Mouse (Mus musculus) myocyte (in vitro differentiated cells): ENCODE results near the gene Cpn2.

Experiments
- CEBPB ChIP-seq: IDR thresholded peaks from 2 replicates; pipeline ENCODE4 v1.6.1; 2011; ENCODE audit warnings: mild to moderate bottlenecking, moderate library complexity; ENCODE audit not compliant: poor library complexity, insufficient read depth, severe bottlenecking
- E2F4 ChIP-seq: IDR thresholded peaks from one replicate; pipeline ENCODE4 v1.6.1; 2011; ENCODE audit warnings: mild to moderate bottlenecking, control low read depth, moderate library complexity; ENCODE audit not compliant: insufficient read depth
- MAX ChIP-seq: IDR thresholded peaks from one replicate; pipeline ENCODE4 v1.6.1; 2011; ENCODE audit warnings: low read depth, mild to moderate bottlenecking, control low read depth
- MYOD1 ChIP-seq, 3 experiments: IDR thresholded peaks; one replicate each; pipeline ENCODE4 v1.6.1; 2011; ENCODE audit warnings: control low read depth in 2 of 3, low read depth in 2 of 3, mild to moderate bottlenecking in 2 of 3, moderate library complexity in 1 of 3; ENCODE audit not compliant: insufficient read length in 2 of 3, control insufficient read depth in 1 of 3
- MYOG ChIP-seq, 3 experiments: IDR thresholded peaks; one replicate each; pipeline ENCODE4 v1.6.1; 2011; ENCODE audit warnings: control low read depth in 2 of 3, low read depth in 2 of 3, mild to moderate bottlenecking in 2 of 3; ENCODE audit not compliant: insufficient read length in 2 of 3, control insufficient read depth in 1 of 3, insufficient read depth in 1 of 3
- POLR2A ChIP-seq: IDR thresholded peaks from one replicate; pipeline ENCODE4 v1.6.1; 2011; ENCODE audit warnings: low read depth, mild to moderate bottlenecking, control low read depth, moderate library complexity; ENCODE audit not compliant: insufficient read length
- POLR2AphosphoS2 ChIP-seq: IDR thresholded peaks from one replicate; pipeline ENCODE4 v1.6.1; 2011; ENCODE audit warnings: low read depth, control low read depth; ENCODE audit not compliant: insufficient read length
- REST ChIP-seq: IDR thresholded peaks from one replicate; pipeline ENCODE4 v1.6.1; 2011; ENCODE audit warnings: mild to moderate bottlenecking, control low read depth, moderate library complexity; ENCODE audit not compliant: insufficient read depth, insufficient read length
- SRF ChIP-seq: IDR thresholded peaks from one replicate; pipeline ENCODE4 v1.6.1; 2011; ENCODE audit warnings: low read depth; ENCODE audit not compliant: control insufficient read depth, insufficient read length
- TCF12 ChIP-seq: IDR thresholded peaks from one replicate; pipeline ENCODE4 v1.6.1; 2011; ENCODE audit warnings: mild to moderate bottlenecking, control low read depth; ENCODE audit not compliant: poor library complexity, insufficient read depth, severe bottlenecking
- TCF3 ChIP-seq: IDR thresholded peaks from one replicate; pipeline ENCODE4 v1.6.1; 2011; ENCODE audit warnings: low read depth, control low read depth; ENCODE audit not compliant: insufficient read length
- USF1 ChIP-seq: IDR thresholded peaks from one replicate; pipeline ENCODE4 v1.6.1; 2011; ENCODE audit warnings: low read depth, mild to moderate bottlenecking, control low read depth, moderate library complexity

- no peak for TF ChIP-seq MYOD1 (IDR thresholded peaks at IDR 0.05; ENCODE audit: control insufficient read depth in 1 of 3, insufficient read length in 2 of 3, low read depth in 2 of 3)
- TF ChIP-seq POLR2A: no peak
- no peak for TF ChIP-seq MYOG (IDR thresholded peaks at IDR 0.05; ENCODE audit: control insufficient read depth in 1 of 3, insufficient read depth in 1 of 3, insufficient read length in 2 of 3, low read depth in 2 of 3)
- no peak for TF ChIP-seq E2F4
- TF ChIP-seq MAX: no peak
- no peak for TF ChIP-seq USF1
- TF ChIP-seq CEBPB: no peak
- TF ChIP-seq POLR2AphosphoS2: no peak
- no peak for TF ChIP-seq TCF12
- no peak for TF ChIP-seq SRF
- TF ChIP-seq REST: no peak
- no peak for TF ChIP-seq TCF3
Measured at GRCm38 (mm10) chr16:30215811-30216210, 51.5 kb downstream of the Cpn2 start.
